Mouse (Mus musculus): ENCODE data around the gene Rtkn.

The Rtkn gene

GRCm38 (mm10) chr6:83137576-83137950 is 2.3 kb downstream of the Rtkn start:
- peak; percentile 83 for DNase-seq (ENCODE audit: extremely low read depth, insufficient read length, low spot score)

GRCm38 (mm10) chr6:83138056-83138455 is 2.8 kb downstream of the Rtkn start:
- no peak for DNase-seq (ENCODE audit: extremely low read depth, insufficient read length, low spot score)

DNA sequence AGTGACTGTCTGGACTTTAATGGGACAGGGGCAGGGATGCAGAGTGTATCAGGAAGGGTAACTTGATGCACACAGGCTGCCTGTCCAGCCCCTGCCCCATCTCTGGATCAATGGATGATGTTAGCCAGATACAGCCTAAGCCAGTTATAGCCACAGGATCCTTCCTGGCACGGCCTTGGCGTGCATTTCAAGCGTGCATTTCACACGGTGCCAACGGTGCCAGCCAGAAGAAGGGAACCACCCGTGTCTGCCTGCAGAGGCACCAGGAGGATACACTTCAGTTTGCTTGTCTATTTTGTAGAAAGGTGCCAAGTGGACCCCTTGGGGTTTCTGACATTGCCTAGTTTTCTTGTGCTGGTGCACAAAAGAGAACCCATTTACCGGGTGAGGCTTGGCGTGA is 4.8 kb downstream of the Rtkn start:
- no peak for DNase-seq (ENCODE audit: extremely low read depth, insufficient read length, low spot score)

- DNase-seq (ENCODE audit: extremely low read depth, insufficient read length, low spot score) = no peak
Observed at GRCm38 (mm10) chr6:83141636-83142035, 6.4 kb downstream of the Rtkn start.

DNA sequence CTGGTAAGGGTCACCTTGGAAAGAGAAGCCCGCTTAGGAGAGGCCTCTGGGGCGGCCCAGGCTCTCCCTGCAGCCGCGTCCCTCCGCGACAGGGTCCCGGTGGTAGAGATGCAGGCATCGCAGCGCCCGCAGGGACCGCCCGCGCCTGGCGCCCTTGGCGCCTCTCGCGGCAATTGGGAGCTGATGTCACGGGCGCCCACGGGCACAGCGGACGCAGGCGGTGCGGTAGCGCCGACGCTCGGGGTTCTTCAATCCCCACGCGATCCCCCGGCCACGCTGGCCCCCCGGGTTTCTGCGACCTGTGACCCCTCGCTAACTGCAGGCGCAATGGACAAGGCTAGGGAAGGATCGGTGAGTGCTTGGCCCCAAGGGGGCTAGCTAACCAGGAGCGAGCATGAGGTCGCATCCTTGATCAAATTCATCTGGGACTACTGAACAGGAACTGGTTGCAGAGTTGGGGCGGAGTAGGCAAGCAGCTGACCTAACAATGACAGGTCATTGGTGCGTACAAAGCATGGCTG is 7.0 kb downstream of the Rtkn start:
- no peak for DNase-seq (ENCODE audit: extremely low read depth, insufficient read length, low spot score)

DNA sequence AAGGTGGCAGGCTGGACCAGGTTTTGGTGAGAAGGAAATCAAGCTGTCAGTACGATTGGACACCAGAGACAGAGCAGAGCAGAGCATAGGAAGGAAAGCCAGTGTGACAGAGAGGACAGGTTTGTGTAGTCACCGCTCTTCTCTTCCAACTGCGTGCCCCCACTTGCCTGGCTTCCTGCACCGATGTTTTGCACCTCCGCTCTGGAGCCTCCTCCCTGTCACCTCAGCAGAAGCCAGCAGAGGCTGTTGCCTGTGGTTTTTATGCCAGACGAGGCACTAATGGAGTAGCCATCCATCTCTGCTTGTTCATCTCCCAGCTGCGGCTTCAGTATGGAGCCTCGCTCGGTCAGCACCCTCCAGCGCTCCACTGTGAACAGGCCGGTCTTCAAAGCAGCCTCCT is 7.6 kb downstream of the Rtkn start:
- no peak for DNase-seq (ENCODE audit: extremely low read depth, insufficient read length, low spot score)

- peak; percentile 50 for DNase-seq (ENCODE audit: extremely low read depth, insufficient read length, low spot score)
Observed at GRCm38 (mm10) chr6:83145209-83145608, 9.9 kb downstream of the Rtkn start.

DNA sequence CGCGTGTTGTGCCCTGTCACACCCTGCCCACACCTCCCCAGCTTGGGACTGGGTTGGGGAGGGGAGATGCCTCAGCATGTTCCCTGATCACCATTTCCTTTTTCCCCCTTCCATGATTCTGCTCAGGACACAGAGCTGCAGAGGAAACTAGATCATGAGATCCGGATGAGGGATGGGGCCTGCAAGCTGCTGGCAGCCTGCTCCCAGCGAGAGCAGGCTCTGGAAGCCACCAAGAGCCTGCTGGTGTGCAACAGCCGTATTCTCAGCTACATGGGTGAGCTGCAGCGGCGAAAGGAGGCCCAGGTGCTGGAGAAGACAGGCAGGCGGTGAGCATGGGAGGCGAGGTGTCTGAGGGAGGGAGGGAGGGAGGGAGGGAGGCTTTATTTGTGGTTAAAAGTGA is 10.5 kb downstream of the Rtkn start:
- DNase-seq (ENCODE audit: extremely low read depth, insufficient read length, low spot score) = no peak

DNA sequence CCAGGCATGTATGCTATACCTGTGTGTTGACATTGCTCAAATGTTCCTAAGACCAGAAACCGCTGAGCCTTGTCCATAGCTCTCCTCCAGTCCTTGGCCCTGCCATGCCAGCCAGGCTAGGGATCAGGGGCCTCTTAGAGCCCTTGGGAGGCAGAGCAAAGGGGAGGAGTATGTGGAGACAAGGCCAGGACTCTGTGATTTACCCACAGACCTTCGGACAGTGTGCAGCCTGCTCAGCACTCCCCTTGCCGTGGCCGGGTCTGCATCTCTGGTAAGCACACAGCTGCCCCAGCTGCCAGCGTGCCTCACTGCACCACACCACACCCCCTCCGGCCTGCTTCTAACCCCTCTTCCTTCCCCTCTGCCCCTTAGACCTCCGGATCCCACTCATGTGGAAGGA is 12.0 kb downstream of the Rtkn start:
- DNase-seq (ENCODE audit: extremely low read depth, insufficient read length, low spot score) = no peak

GRCm38 (mm10) chr6:83151721-83152120 is 16.5 kb downstream of the Rtkn start:
- DNase-seq (ENCODE audit: extremely low read depth, insufficient read length, low spot score) = no peak

DNA sequence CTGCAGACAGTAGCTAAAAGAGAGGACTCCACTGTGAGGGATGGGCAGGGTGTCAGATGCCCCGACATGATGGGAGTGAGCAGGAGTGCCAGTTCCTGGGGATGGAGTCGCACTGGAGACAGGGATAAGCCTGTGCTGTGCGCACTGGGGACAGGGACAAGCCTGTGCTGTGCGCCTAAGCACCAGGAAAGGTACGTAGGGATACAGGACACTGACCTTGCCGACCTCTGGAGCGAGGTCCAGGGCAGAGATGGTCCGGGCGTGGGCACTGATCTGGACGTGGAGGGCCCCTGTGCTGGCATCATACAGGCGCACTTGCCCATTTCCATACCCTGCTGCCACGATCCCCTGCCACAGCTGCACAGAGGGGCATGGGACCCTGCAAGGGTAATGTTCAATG is 17.8 kb downstream of the Rtkn start:
- no peak for DNase-seq (ENCODE audit: extremely low read depth, insufficient read length, low spot score)

DNA sequence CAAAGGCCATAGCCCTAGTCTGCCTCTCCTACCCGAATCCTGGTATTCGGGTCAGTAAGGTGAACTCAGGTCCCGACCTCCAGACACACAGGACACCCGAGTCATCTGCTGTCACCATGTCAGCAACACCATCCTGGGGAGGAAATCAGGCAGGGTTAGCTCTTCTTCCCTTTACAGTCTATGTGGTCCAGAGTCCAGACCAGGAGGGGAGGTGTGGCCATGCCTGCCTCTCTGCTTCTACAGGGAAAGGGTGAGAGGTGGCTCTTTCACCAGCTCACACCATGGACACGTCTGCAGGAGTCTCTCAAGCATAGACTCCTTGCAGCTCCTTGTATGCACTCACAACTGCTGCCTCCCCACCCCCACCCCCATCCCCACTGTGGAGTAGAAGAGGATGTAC is 18.2 kb downstream of the Rtkn start:
- no peak for DNase-seq (ENCODE audit: extremely low read depth, insufficient read length, low spot score)

DNA sequence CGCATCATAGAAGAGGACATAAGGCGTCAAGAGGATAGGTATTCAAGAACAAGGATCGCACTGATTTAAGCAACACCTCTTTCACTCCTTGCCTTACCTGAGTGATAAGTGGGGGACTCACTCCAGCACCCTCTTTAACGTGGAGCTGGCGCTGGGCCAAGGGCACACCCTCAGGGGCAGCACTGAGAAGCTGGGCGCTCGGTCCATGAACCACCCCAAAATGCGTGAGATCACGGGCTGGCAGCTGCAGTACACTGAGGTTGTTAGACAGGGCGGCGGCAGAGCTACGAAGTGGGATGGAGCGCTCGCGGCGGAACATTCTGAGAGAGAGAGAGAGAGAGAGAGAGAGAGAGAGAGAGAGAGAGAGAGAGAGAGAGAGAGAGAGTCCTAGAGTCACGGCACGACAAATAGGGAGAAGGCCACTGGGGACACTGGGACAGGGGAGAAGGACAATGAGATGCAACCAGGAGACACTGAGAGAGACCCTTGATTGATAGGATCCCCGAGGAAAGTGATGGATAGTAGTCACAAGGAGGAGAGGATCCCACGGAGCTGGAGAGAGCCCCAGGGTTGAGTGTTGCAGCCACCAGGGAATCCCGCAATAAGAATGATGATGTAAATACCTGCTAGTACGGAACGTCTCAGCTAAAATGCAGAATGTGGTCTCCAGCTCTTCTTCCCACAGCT is 20.4 kb downstream of the Rtkn start:
- peak; percentile 46 for DNase-seq (ENCODE audit: extremely low read depth, insufficient read length, low spot score)

GRCm38 (mm10) chr6:83156259-83156684 is 21.0 kb downstream of the Rtkn start, which contains the start of the genes Wdr54 and 1700003E16Rik:
Wdr54 (minus strand) TSS chr6:83156397.
1700003E16Rik (plus strand) TSS chr6:83156404.
- peak; percentile 84 for DNase-seq (ENCODE audit: extremely low read depth, insufficient read length, low spot score)

DNA sequence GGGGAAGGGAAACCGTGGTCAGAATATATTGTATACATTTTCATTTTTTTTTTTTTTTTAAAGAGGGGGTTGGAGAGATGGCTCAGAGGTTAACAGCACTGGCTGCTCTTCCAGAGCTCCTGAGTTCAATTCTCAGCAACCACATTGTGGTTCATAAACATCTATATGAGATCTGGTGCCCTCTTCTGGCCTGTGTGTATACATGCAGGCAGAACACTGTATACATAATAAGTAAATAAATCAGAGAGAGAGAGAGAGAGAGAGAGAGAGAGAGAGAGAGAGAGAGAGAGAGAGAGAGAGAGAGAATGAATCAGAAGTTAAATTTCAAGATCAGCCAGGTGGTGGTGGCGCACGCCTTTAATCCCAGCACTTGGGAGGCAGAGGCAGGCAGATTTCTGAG is 24.2 kb downstream of the Rtkn start:
- DNase-seq (ENCODE audit: extremely low read depth, insufficient read length, low spot score) = peak; percentile 56

DNA sequence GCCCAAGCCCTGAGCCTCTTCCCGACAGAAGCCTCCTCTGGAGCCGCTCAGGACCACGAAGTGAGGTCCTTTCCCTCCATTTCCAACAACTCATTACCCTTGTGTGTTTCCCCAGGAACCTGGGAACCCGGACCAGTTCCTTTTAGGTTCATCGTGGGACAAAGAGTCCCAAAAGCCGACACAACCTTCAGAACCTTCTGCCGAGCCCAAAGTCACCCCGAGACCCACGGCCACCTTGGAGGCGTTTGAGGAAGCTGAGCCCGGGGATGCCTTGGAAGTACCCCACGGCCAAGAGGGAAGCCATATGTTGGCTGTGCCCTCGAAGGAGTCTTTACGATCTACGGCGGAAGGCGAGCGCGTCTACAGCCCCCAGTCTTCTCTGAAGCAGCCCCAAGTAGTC is 26.2 kb downstream of the Rtkn start:
- no peak for DNase-seq (ENCODE audit: extremely low read depth, insufficient read length, low spot score)

DNA sequence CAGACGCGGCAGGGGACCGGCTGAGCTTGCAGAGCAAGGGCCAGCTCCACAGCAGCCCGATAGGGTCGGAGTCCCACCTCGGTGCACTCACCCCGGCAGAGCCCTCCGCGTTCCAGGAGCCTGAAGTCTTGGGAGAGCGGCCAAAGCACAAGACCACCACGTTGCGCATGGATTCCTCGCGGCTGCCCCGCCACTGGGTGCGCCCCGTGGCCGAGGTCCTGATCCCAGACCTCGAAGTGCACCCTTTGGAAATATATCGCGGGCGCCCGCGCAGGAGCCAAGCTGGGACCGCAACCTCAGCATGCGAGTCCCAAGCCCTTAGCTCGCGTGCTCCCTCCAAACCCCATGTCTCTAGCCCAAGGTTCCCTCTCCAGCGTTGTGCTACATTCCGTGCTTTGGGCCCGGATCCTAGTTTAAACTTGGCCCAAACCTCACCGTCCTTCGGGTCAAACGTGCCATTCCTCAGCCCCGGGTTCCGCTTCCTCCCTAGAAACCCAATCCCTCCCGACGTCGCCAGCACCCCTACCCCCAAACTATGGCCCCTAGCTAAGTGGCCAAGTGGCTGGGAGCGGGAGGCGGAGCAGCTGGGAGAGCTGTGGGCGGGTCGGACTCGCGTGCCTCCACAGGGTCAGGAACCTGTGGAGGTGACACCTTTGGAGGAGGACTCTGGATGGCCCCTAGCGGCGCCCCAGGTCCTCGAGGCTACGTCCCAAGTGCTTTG is 26.8 kb downstream of the Rtkn start:
- no peak for DNase-seq (ENCODE audit: extremely low read depth, insufficient read length, low spot score)

GRCm38 (mm10) chr6:83162701-83163100 is 27.4 kb downstream of the Rtkn start:
- DNase-seq (ENCODE audit: extremely low read depth, insufficient read length, low spot score) = no peak

DNA sequence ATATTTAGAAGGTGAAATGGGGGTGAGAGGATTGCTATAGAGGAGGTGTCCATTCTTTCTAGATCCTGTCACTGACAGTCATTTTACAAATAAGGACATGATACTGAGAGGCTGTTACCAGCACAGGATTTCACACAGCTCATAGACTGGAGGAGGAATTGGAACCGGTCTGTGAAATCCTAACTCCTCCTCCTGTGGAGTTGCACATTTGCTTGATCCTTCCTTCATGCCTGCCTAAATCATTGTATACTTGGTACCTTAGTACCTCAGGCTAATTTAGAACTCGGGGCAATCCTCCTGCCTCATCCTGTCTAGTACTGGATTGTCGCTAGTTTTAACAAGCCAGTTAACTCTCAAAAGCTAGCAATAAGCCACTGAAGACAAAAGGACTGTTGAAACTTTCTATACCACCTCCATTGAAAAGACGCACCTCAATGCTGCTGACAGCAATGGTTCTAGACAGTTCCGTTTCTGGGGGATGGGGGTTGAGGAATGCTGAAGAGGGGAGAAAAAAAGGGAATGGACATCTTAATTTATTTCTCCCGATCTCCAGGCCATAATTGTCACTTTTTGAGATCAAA is 29.9 kb downstream of the Rtkn start:
- DNase-seq (ENCODE audit: extremely low read depth, insufficient read length, low spot score) = no peak

DNA sequence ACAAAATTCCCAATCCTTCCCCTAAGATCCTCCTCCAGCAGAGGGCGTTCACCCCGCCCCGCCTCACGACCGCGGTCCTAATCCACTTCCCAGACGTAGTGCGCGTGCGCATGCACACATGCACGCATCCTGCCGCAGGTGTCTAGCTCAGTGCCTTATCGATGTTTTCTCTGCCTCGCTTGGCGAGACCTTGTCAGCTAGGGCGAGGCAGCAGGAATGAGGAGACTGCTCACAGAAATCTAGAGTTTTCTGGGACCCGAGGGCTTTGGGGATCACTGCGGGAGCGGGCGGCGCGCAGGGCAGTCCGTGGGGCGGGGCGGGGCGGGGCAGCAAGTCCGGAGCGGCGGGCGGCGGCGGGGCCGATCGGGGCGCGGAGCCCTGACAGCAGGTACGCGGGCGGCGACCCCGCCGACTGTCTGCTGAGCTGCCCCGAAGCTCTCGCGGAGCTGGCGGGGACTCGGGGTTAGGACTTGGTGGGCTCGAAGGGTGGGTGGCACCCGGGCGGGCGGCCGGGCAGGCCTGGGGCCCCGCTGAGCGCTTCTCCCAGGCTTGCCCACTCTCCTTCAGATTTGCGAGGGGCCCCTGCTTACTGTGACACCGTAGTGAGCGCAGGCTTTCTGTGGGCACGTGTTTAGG is 30.5 kb downstream of the Rtkn start, which contains the start of gene Dctn1:
Gene Dctn1, plus strand, starts transcription at position 314 of the 636 bp plus-strand sequence.
- DNase-seq (ENCODE audit: extremely low read depth, insufficient read length, low spot score) = peak; percentile 90

GRCm38 (mm10) chr6:83166243-83166630 is 31.0 kb downstream of the Rtkn start:
- no peak for DNase-seq (ENCODE audit: extremely low read depth, insufficient read length, low spot score)

Data from 3134 (cell line).